Mouse (Mus musculus) Muller cell, postnatal 12 days (primary cell): ENCODE measurements around the gene Ahdc1.

Experiments
- DNase-seq: peaks from one replicate; pipeline ENCODE4 v3.0.0-alpha.2; 2015; ENCODE audit errors: inconsistent ontology term

Ahdc1 gene

DNA sequence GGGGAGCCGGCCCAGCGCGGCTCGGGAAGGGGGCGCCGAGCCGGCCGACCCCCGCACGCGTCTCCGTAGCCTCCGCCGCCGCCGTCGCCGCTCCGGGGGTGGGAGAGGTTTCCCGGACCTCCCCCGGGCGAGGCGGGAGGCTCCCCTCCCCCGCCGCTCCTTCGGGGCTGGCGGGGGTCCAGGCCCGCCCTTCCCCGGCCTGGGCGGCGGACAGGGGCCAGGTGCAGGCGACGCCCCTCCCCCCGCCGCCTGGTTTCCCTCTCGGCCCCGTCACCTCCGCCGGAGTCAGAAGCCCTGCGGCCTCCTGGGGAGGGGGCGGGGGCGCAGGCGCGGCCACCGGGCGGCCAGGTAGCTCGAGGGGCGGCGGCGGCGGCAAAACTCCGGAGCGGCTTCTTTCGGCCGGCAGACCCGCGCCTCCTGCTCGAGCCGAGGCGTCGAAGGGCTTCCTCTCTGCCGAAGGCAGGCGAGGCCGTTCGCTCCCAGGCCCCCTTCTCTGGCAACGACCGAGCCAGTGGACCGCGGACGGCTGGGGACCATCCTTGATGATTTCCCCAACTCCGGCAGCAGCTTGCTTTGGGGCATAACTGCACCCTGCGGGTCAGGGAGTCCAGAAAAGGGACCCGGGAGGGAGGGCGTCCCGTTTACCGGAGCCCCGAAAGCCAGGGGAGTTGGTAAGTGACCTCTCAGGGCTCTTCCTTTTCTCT lies 28.2 kb downstream of the Ahdc1 start:
- DNase-seq = peak; percentile 73

DNA sequence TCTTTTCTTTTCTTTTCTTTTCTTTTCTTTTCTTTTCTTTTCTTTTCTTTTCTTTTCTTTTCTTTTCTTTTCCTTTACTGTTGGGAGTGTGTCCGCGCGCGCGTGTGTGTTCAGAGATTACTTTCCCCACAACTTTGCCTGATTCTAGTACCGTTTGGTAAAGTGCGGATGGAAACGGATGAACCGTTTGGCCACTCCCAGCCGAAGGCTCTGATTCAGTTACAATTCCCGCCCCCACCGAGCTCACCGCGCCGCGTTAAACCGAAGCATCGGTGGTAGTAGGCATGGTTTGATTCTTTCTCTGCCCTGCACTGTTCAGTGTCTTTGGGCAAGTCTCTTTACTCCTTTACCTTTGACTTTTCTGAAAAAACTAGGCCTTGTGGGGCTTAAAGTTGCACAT lies 28.8 kb downstream of the Ahdc1 start:
- DNase-seq = no peak

DNA sequence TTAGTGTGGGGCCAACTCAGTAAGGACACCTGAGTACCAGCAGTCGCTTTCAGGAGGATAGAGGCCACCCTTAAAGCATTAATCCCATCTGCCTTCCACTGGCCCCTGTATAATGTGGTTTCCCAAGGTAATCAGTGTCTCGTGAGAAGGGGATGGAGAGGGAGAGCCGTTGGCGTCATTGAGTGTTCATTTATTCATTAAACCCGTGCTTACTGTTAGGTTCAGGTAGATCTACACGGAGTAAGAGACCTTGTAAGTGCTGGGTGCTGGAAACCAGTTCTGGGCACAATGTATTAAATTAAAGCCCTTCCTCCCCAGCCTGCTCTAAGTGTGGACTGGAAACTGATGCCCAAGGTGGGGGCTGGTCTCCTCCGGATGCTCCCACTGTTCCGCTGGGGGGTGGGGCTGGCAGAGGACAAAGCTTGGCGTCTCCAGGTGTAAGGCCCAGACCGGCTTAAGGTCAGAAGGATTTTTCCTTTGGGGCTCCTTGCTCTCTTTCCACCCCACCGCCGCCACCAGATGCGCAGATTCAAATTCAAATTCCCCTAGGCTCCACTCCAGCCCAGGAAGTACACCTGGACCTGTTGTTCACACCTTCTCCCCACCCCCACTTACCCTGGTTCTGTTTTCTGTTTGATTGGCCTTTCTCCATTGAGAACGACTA lies 29.3 kb downstream of the Ahdc1 start:
- DNase-seq = no peak

DNA sequence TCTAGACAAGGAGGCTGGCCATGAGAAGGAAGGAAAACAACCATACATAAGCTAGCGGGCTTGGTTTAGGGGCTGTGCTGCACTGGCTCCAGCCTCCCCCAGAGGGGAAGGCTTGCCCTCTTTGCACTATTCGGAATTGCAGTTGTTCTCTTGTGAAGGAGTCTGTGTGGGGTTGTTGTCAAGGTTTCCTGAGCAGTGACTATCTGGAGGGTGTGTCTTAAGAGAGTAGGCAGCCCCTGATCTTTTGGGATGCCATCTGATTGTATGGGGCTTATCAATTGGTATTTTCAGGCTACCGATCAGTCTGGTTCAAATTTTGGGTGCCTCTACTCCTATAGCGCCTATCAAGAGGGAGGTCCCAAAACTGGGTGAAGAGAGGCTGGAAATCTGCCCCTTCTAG lies 31.2 kb downstream of the Ahdc1 start:
- DNase-seq = no peak

DNA sequence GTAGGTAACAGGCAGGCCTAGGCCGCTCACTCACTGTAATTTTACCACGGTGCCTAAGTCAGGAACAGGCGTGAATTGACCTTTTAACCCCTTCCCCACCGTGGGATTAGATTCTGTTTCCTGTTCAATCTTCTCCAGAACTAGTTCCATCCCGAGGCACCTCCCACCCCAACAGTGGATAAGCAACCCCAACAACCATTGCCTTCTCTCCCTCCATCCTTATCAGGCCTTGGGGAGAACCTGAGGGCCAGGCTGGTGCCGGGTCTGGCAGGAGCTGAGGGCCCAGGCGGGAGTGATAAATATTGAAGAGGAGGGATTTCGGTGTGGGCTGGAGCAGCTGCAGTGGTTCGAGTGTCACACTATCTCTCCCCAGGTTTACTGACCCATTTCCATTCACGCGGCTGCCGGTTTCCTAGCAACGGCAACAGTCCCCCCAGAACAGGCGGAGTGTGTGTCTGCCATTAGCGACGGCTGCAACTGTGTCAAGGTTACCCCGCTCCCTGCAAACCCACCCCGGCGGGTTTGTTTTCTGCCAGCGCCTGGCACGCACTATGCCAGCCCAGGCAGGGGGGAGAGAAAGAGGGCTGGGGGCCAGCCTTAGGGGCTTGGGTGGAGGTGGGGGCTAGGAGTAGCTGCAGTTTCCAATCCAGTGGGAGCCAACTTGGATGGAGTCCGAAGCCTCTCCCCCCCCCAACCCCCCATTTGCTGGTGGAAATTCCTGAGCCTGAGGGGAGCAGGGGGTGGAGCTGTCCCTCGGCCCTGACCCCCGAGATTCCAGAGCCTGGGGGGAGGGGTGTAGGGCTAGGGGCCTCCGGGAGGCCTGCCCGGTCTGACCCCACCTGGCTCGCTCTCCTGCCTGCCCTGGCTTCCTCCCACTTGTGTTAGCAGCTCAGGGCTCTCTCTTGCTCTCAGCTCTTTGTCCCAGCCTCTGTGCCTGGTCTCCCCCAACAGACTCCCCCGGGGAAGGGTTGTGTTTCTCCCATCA lies 31.9 kb downstream of the Ahdc1 start:
- peak; percentile 81 for DNase-seq

DNA sequence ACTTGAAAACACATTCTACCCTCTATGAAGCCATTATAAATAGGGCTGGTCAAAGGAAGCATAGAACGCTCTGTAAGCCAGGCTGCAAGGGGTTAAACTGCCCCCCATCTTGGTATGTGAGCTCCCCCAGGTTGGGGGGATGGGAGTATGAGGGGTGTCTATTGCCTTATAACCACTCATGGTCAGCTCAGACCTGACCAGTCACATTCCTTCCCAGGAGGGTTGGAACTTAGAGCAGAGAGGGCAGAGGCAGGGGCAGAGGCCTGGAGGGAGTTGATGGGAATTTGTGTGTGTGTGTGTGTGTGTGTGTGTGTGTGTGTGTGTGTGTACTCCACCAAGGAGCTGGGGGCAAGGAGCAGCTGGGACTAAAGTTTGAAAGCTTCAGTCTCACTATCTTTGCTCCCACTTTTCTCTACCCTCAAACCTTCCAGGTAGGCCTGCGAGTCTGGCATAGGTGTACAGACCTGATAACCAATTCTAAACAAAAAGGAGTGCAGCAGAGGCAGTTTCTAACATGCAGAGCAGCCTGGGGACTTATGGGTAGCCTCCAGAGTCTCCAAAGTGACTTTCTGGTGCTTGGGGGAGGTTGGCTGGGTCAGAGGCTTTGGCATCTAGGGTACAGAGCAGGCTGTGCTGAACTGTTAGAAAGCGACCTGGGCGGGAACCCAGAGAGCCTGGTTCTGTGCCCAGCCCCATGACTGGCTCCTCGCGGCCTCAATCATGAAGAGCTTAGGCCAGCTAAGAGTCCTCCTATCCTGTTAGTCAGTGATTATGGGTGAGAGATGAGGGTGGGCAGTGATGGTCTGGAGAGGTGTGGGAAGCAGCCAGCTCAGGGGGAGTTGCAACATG lies 33.0 kb downstream of the Ahdc1 start:
- DNase-seq = no peak

DNA sequence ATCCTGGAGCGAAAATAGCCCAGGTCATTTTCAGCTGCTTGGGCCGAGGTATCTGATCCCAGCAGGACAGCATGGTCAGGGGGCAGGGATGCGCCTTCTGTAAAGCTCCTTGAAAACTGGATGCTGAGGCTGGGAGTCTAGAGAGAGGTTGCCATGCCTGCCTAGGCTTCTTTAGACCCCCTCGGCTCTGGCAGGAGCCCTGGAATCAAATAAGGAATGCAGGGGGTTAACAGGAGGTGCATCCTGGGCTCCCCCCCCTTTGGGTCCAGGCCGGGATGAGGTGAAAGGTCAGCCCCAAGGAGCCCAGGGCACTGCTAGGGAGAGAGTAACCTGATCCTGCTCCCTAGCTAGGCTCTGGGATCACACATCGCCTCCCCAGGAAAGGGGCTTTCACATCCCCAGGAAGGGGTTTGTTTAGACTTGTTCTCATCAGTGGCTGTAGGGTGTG lies 33.6 kb downstream of the Ahdc1 start:
- DNase-seq = no peak

DNA sequence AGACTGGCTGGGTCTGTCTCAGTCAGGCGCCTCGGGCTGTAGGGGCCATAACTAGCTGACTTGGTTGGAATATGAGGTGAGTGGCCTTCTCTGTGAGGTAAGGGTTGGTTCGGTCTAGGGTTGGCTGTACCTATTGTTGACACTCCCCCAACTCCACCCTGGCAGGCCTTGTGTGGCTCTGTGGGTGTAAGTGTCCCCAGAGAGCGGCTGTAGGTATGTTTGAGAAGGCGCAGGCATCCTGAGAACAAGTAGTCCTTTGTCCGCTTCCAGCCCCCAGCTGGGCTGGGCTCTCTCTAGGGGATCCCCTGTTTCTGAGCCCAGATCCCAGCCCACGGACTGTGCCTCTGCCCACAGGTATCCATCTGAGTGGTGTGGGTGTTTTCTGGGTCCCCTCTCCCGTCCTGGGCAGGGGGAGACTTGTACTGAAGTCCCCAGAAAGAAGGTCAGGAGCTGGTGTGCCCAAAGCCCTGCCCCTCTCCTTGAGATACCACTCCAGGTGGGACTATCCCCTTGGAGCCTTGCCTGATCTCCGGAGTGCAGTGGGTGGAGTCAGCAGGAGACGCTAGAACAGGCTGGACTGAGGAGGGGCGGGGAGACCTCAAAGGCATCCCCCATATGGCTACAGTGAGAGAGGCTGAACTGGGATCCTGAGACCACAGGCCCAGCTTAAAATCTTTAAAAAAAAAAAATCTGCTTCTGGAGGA lies 34.9 kb downstream of the Ahdc1 start:
- no peak for DNase-seq

DNA sequence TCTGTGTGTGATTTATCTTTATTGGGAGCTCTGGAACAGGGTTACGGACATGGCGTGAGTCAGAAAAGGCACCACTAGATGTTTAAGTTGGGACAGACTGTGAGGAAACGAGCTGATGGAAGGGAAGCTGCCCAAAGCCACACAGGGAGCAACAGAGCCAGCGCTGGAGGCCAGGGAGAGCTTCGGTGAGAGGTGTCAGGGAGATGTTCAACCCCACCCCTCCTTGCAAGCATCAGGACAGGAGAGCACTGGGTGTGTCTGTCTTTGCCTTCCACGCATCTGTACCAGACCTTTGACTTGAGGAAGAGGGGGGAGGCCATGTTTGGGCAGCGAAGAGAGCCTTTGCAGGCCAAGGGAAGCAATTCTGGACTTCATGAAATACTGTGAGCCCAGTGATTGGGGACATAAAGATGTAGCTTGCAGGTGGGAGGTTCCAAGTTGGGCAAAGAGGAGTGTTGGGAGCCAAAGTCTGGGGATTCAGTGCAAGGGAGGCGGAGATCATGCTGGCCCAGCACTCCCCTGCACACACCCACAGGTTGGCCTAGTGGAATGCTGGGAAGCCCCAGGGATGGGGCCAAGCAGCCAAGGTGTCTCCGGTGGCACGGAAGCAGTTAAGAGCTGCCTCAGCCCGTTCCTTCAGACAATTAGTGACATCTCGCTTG lies 35.8 kb downstream of the Ahdc1 start:
- DNase-seq = no peak

DNA sequence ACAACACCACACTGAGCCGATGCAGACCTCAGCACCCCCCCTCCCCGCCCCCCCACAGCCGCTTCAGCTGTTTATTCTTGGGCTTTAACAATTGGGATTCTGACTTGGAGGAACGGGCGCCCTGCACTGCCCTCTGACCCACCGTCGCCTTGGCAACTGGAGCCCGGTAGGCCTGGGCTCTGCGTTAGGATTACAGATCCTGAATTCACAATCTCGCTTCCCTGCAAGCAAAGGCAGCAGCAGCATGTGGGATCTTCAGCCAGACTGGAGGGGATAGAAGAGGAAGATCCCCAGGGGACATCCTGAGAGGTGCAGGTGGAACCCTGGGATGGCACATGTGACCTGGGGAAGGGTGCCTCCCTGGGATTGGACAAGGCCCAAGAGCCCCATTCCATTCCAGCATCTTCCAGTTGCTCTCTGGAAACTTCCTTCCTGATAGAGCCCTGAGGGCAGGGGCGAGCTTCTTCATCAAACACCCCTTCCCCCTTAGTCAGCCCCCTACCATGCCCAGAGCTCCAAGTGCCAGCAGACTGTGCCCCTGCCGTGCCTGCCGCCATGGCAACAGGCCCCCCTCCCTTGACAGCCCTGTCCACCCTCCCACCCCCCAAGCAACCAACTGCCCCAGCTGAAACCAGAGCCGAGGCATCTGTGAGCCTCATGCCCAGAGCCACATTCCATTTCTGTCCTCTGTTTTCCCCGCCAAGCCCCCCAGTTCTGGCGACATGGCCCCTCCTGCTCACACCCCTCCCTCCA lies 36.5 kb downstream of the Ahdc1 start:
- peak; percentile 42 for DNase-seq

DNA sequence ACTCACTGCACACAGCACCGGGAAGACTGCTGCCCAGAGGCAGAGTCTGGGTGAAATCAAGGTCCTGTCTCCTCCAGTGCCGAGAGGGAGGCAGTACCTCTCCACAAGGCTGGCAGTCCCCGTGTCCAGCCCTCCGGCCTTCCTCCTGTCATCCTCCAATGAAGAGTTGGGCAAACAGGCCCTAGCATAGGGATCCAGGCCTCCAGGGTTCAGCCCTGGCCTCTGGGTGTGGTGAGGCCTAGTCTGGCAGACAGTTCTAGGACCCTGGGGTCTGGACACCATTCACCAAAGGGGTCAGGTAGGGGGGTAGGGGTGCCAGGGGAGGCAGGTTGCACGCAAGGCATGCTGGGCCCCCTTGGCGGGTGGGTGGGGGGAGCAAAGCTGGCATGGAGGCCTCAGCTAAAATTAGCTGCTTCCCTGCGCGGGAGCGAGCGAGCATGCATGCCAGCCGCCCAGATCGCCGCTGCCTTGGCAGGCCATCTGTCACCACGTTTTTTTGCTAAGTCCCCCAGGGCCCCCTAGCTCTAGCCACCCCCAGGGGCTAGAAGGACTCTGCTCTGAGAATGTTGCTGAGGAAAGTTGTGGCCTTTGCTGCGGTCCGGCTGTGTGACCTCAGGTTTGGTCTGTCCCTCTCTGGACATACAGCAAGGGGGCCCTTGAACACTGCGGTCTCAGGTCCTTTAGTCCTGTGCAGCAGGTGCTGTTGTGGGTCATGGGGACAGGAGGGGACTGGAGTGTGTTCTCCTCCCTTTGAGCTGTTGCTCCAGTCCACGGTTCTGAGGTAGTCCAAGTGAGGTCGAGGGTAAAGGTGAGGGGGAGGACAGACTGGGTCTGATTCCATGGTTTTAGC lies 38.2 kb downstream of the Ahdc1 start:
- DNase-seq = no peak

DNA sequence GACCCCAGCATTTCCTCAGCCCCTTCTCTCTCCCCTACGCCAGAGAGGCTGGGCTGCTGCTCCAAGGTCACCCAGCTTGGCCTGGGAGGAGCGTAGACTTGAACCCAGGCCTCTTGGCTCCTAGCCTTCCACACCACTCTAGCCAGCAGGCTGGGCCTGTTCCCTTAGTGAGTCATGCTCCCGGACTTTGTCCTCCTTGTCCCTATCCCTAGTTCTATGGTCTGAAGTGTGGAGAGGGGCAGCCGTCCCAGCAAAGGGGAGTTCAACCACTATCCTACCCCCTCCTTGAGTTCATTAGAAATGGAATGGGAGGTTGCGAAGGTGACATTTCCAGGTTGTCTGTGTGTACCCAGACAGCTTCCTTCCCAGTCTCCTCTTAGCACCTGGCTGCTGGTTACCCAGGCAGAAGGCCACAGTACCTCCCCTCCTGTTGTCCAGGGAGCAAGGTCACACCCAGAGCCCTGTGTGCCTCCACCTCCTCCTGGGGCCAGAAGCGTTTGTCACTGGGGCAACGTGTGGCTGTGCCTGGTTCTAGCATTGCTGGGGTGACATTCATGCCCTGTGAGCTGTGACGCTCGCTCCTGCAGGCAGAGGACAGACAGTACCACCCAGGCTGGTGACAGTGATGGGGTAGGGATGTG lies 39.3 kb downstream of the Ahdc1 start:
- no peak for DNase-seq

DNA sequence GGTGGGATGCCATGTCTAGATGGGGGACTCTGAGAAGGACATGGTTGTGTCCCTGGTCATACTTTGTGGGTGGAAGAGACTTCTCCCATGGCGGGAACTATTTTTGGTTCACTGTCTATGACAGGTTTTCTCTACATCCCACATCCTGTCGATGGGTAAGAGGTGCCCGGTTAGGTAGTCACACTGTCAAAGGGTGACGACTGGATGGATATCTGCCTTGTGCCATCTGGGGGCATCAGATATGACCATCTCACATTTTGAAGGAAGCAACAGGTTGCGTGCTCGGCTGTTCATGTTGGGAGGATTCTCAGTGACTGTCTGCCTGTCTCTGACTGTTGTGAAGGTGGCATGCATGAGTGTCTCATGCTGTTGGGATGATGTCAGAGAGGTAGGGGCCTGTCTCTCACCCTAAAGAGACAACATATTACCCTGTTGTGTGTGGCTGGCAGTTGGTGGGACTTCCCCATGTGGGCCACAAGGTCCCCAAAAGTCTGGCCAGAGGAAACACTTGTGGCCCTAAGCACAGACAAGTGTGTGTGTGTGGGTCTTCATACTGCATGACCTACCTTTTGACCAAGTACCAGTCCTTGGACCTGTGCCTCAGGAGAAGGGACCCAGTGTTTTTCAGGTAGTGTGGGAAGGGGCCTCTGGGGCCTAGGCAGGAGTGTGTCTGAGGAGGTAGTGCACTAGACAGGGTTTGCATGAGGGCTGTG lies 39.9 kb downstream of the Ahdc1 start:
- no peak for DNase-seq

DNA sequence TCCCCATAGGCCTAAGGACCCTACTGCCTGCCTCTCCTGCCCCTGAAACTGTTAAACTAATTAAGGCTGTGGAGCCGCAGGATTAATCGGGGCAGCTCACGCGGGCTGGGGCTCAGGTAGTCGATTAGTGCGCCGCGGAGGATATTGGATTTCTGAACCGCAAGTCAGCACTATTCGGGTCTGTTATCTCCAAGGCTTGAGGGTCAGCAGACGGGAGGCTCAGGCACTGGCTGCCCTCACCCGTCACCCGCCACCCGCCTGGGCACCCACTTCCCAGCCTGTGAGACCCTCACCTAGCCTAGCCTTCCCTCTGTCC lies 40.4 kb downstream of the Ahdc1 start:
- DNase-seq = no peak

DNA sequence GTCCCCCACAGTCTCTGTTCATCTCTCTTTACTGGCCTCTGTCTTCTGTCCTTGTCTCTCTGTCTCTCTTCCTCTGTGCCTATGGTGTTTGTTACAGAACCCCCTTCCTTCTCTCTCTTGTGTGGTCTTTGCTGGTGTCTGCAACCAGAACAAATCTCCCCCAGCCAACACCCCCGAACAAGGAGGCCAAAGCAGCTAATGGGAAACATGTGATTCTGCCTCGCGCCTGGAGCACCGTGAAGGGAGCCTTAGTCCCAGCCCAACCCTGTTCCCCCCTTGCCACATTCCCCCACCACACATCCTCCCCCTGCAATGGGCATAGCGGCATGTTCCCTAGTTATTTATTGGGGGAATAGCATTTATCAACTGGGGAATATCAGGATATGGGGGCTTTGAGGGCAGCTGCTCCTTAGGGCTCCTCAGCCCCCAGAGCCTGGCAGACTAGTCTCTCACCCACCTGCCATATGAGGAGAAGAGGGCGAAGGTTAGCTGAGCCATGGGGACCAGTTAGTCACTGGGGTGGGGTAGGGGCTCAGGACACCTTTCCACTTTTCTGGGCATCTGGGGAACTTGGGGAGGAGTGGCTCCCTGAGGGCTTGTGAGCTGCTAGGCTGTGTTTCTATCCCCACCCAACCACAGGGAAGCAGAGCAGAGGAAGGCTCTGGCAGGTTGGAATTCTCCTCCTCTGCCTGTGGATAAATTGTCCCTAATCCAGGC lies 41.1 kb downstream of the Ahdc1 start:
- DNase-seq = no peak

DNA sequence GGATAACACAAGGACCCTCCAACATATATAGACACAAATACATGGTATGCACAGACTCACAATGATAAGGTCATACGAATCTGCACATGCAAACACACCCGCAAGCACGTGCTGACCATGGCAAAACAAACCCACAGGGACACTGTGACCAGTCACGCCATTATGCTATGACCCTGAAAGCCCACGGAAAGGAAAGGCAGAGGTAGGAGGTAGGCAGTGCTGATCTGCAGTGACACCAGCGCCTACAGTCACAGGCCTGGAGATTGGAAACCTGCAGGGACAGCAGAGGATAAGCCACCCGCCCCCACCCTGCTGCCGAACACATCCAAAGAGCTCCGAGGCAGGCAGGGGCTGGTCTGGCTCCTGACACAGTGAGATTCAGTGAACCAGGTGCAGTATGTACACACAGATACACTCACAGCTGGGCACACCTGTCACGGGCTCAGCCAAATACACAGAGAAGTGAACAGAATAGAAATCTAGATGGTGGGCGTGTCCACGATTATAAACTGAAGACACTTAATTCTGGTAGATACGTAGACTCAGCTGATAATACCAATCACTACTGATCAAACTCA lies 42.0 kb downstream of the Ahdc1 start:
- no peak for DNase-seq

DNA sequence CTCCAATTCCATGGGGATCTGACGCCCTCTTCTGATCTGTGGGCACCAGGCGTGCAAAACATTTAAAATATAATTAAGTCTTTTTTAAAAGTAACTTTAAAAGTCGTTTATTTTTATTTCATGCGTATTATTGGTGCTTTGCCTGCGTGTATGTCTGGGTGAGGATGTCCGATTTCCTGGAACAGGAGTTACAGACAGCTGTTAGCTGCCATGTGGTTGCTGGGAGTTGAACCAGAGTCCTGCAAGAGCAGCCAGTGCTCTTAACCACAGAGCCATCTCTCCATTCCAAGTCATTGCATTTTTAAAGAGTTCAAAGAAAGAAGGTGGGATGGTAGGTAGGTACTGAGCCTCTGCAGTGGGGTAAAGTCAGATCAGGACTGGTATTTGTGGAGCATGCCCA lies 43.5 kb downstream of the Ahdc1 start:
- no peak for DNase-seq
